Mouse (Mus musculus) spleen, adult 2 months (tissue): ENCODE data around the gene Sorcs1. TPM values are rescaled to one million over a fixed set of nuclear protein-coding genes. Genes with fewer than 3 reads are reported as not detected.

Source experiments
- DNase-seq, 2 experiments: peaks; one replicate each; pipeline versions ENCODE4 v3.0.0 to v3.0.0-alpha.2; 2012 to 2021; ENCODE audit warnings: low spot score in 2 of 2, low read depth in 1 of 2
- H3K27ac ChIP-seq: fragments of 200-500 bp; 2 replicates; pipeline ENCODE4 v1.5.1; 2012; ENCODE audit warnings: low read length, inconsistent platforms; ENCODE audit not compliant: insufficient read depth
- H3K27me3 ChIP-seq: fragments of 200-500 bp; 2 replicates; pipeline ENCODE4 v1.6.1; 2012; ENCODE audit warnings: mild to moderate bottlenecking, moderate library complexity, low read length, inconsistent platforms; ENCODE audit not compliant: control insufficient read depth, insufficient read depth
- H3K36me3 ChIP-seq: fragments of 200-500 bp; 2 replicates; pipeline ENCODE4 v1.6.1; 2012; ENCODE audit warnings: mild to moderate bottlenecking, low read length, inconsistent platforms; ENCODE audit not compliant: control insufficient read depth, insufficient read depth
- H3K4me1 ChIP-seq: fragments of 200-500 bp; 2 replicates; pipeline ENCODE4 v1.6.1; 2011; ENCODE audit warnings: inconsistent platforms; ENCODE audit not compliant: control insufficient read depth, insufficient read depth, insufficient read length
- H3K4me3 ChIP-seq: fragments of 200-500 bp; 2 replicates; pipeline ENCODE4 v1.5.1; 2011; ENCODE audit warnings: mild to moderate bottlenecking, inconsistent platforms; ENCODE audit not compliant: insufficient read depth, insufficient read length; ENCODE audit errors: extremely low read depth
- CTCF ChIP-seq: fragments of 200-500 bp; IDR thresholded peaks from 2 replicates; pipeline ENCODE4 v1.5.1; 2011; ENCODE audit warnings: mild to moderate bottlenecking, inconsistent platforms; ENCODE audit not compliant: insufficient read depth, insufficient read length, insufficient replicate concordance; ENCODE audit errors: extremely low read depth
- POLR2A ChIP-seq: fragments of 200-500 bp; IDR thresholded peaks from 2 replicates; pipeline ENCODE4 v1.6.1; 2011; ENCODE audit warnings: low read depth, low read length, inconsistent platforms
- WGBS: fragments of 180-500 bp; shearing (Covaris S2); methylation state at CpG from one replicate; pipeline ENCODE4 v1.1.7; 2018; 5-methylcytosine and 5-hydroxymethylcytosine counted together
- polyA plus RNA-seq: library from polyadenylated mRNA; depleted of rRNA; stranded (reverse); fragments of >200 nt; gene quantifications from 2 replicates; pipeline ENCODE4 v1.2.3, GENCODE M21; 2012

Gene Sorcs1
- polyA plus RNA-seq, 1 experiment, result 0.08 TPM

DNA sequence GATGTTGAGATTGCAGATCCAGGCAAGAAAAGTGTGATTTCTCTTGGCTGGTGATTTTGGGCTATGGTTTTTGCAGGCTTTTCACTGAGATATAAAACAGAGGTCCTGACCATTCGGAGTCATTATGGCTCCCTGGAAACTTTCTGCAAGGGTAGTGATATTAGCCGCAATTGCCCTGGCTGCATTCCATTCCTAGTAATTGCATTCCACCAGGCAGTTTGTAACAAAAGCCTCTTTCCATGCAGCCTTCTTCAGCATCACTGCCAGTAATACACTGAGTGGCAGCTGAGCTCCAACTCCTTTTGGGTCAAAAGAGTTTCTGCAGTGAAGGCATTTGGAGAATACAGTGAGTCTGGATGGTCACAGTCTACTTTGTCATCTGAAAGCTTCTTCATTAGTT, 319.9 kb downstream of the Sorcs1 start:
- TF ChIP-seq CTCF (no peak), POLR2A (no peak)
- WGBS, result 69% methylated on average over 2 of the region's 2 CpGs
- H3K27ac ChIP-seq, result no peak overlapping the region

DNA sequence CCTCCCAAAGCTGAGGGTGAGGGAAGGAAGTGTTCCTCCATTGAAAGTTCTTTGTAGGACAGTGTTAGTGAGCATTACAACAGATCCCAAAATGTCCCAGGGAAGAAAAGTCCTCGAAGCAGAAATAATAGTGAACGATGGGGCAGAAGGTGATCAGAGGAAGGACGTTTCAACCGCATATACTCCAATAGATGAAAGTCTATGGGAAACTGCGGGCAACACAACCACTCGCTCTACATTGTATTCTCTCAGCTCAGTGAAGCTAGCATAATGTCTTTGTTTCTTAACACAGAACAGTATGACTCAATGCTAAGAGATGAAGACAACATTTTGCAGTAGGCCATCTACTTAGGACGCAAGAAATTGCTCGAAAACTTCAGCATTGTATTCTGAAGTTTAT, 339.2 kb downstream of the Sorcs1 start:
- 88% methylated on average over 8 of the region's 8 CpGs for WGBS
- no peak for DNase-seq
- Histone ChIP-seq H3K4me1 (no peaks in the 10 kb centered on the region), H3K27me3 (no peaks in the 10 kb centered on the region), H3K27ac (no peak overlapping the region), H3K4me3 (no peak overlapping the region), H3K36me3 (no peaks in the 10 kb centered on the region)
- TF ChIP-seq POLR2A (no peak), CTCF (no peak)

More for the DNA sequence above, 319.9 kb downstream of the Sorcs1 start:
- Histone ChIP-seq H3K4me3 (no peak overlapping the region), H3K27me3 (no peaks in the 10 kb centered on the region), H3K36me3 (no peaks in the 10 kb centered on the region), H3K4me1 (no peaks in the 10 kb centered on the region)
- no peak for DNase-seq

DNA sequence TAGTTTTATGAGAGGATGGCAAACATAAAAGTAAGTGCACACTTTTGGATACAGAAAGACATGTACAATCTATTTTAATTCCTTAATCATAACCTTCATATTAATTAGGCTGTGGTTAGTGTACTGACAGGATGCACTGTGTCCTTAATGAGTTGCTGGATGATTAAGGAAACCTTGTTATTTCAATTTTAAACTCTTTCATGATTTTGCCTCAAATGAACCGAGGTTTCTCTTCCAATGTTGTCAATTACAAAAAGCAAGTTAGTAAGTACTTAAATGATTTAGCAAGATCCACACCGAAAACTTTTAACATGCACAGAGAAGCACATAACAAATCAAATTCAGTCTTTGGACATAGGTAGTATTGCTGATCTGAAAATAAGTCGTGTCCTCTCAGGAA, 341.7 kb downstream of the Sorcs1 start:
- no peaks in the 10 kb centered on the region for H3K36me3 ChIP-seq
- DNase-seq, result no peak

DNA sequence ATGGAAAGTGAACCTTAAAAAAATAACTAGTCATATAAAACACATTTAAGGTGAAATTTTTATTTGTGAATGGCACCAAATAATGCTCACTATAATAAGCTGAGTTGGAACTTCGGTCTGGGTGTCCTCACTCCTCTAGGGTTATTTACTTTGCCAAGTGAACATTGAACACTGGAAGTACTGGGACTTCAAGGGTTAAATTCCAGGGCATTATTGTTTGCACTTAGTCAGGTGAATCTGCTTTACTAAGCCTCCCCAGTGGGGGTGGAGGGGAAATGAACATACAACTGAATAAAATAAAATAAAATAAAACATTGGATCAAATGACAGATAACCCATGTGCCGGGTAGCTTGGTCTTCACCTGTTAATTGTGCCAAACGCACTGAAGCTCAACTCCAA, 347.3 kb downstream of the Sorcs1 start:
- no peak for DNase-seq
- Histone ChIP-seq H3K4me1 (no peaks in the 10 kb centered on the region), H3K27ac (no peak overlapping the region), H3K4me3 (no peak overlapping the region), H3K36me3 (no peaks in the 10 kb centered on the region), H3K27me3 (no peaks in the 10 kb centered on the region)
- 91% methylated on average over 3 of the region's 3 CpGs for WGBS
- TF ChIP-seq POLR2A (no peak), CTCF (no peak)

More for the DNA sequence above, 341.7 kb downstream of the Sorcs1 start:
- TF ChIP-seq POLR2A, result no peak
- TF ChIP-seq CTCF, result no peak
- 75% methylated on average over 3 of the region's 3 CpGs for WGBS
- H3K4me3 ChIP-seq, result no peak overlapping the region; the same call in 1 of the 2 replicates
- no peaks in the 10 kb centered on the region for H3K4me1 ChIP-seq
- H3K27me3 ChIP-seq, result no peaks in the 10 kb centered on the region
- no peak overlapping the region for H3K27ac ChIP-seq

DNA sequence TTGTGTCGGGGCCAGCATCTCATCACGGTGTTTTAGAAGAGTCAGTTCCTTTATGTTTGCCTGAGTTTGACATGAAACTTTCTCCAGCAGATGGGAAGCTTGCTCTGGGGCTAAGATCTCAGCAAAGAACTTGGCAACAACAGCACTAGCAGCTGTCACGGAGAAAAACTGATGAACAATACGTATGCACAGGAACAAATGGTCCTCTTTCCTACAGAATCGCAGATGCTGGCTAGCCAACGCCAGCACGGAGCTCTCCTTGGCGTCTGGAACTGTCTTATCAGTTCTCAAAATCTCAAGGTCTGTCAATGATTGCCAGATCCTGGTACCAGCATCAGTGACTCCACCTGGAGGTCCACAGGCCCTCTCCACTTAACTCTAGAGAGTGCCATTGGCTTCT, 350.6 kb downstream of the Sorcs1 start:
- no peak overlapping the region for H3K4me3 ChIP-seq
- no peak overlapping the region for H3K27ac ChIP-seq
- H3K27me3 ChIP-seq, result no peaks in the 10 kb centered on the region
- no peak for DNase-seq
- H3K4me1 ChIP-seq, result no peaks in the 10 kb centered on the region
- WGBS, result 84% methylated on average over 8 of the region's 8 CpGs
- TF ChIP-seq CTCF (no peak), POLR2A (no peak)
- H3K36me3 ChIP-seq, result no peaks in the 10 kb centered on the region

DNA sequence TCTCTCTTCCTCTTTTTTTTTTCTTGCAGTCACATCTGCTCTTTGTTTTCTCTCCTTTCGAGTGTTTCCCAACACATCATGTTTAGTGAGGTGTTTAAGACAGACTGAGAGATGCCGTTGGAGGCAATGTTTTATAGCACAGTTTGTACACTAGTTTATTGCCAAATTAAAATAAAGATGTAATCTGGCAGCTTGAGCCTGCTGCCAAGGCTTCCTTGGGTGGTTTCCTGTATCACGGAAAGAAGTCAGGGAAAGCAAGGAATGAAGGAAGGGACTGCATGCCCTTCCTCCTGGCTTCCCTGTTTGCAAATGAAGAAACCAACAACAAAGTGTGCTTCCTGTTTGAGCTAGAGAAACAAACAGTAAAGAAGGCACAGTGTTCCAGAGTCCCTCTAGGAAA, 352.3 kb downstream of the Sorcs1 start:
- no peak overlapping the region for H3K27ac ChIP-seq
- H3K4me1 ChIP-seq, result no peaks in the 10 kb centered on the region
- no peak overlapping the region for H3K4me3 ChIP-seq
- no peak for DNase-seq
- no peaks in the 10 kb centered on the region for H3K36me3 ChIP-seq
- no peak for TF ChIP-seq CTCF
- no peak for TF ChIP-seq POLR2A
- 64% methylated on average over 3 of the region's 3 CpGs for WGBS
- H3K27me3 ChIP-seq, result no peaks in the 10 kb centered on the region

DNA sequence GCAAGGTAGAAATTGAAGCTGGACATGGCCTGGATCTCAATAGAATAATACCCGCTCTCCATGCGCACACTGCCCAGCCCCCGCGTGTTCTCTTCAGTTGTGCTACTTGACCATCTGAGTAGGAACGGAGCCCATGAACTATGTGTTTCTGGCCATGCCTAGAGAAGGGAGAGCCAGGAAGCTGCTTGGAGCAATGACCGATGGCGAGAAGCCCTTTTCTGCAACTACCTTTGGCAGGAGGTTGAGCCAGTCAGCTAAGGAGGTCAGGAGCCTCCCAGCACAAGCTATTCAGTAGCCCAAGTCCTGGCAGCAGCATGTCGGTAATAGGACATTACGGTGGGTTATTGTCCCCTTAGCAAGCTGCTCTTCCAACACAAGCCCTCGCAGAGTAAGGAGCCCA, 352.8 kb downstream of the Sorcs1 start:
- H3K27ac ChIP-seq, result no peak overlapping the region

More for the DNA sequence above, 352.8 kb downstream of the Sorcs1 start:
- H3K27me3 ChIP-seq, result no peaks in the 10 kb centered on the region
- no peaks in the 10 kb centered on the region for H3K36me3 ChIP-seq
- WGBS, result 88% methylated on average over 10 of the region's 10 CpGs
- H3K4me1 ChIP-seq, result no peaks in the 10 kb centered on the region
- no peak for TF ChIP-seq CTCF
- no peak for TF ChIP-seq POLR2A
- no peak for DNase-seq
- H3K4me3 ChIP-seq, result no peak overlapping the region
